Mouse (Mus musculus): Measurements from ENCODE around the gene Sox6. TPM values are rescaled to one million over a fixed set of nuclear protein-coding genes. Genes with fewer than 3 reads are reported as not detected.

The Sox6 gene
- total and polyA plus RNA-seq, 3 experiments: 11.8 to 33.4 (median 26.4) TPM

DNA sequence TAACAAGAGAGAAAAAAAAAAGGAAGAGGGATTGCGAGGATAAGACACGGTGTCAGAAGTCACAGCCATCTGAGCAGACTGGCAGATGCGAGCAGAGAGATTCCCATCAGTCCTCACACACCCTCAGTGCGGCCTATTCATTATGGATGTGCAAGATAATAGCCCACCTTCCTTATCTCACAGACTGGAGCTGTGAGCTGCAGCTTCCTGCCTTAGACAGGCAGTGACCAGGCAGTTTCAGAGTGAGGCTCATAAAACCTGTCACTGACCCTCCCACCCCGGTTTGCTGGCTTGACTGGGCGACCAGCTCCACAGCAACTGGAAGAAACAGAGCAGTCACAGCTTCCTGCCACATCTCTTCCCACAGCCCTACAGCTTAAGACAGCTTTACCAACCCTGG, 96.8 kb downstream of the Sox6 start:
- H3K27me3 ChIP-seq (ENCODE audit: control insufficient read depth, insufficient read depth, low read length): no peaks in the 10 kb centered on the region
- no peaks in the 10 kb centered on the region for H3K36me3 ChIP-seq (ENCODE audit: control insufficient read depth, insufficient read depth, low read length)
- H3K4me3 ChIP-seq: no peak overlapping the region
- no peak overlapping the region for H3K27ac ChIP-seq
- TF ChIP-seq CTCF (IDR thresholded peaks at IDR 0.05) (no peak), POLR2A (IDR thresholded peaks at IDR 0.05; ENCODE audit: insufficient read depth, low read depth, low read length) (no peak), EP300 (IDR thresholded peaks at IDR 0.05; ENCODE audit: insufficient read depth, low read depth, low read length) (no peak)
- no peak for DNase-seq
- H3K4me1 ChIP-seq (ENCODE audit: control insufficient read depth, insufficient read depth, low read length): peaks cover 1% of the 10 kb centered on the region; the same call in 1 of the 2 replicates
- no peak overlapping the region for H3K9ac ChIP-seq (ENCODE audit: low read depth, low read length)
- 53% methylated on average over 6 of the region's 6 CpGs for WGBS
- H3K79me2 ChIP-seq (replicated peaks; ENCODE audit: control insufficient read depth, insufficient read depth, low read length): no peaks in the 10 kb centered on the region
- intact Hi-C loops (cut with DNase I): no loop called here

DNA sequence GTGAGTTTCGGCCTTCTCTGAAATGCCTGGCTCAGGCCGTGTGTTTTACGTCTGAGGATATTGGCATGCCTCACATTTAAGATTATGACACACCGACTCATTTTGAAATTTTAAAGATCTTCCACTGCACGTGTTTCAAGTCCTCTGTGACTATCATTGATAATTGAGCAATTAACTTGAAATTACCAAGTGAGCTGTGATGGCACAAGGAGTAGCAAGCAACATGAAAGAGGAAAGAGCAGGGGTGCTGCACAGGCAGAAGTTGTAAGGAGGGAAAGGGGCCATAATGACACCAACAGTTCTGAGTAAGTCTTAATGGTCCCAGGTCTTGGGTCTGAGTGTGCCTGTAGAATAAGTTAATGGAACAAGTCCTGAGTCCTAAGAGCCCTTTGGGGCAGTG, 99.3 kb downstream of the Sox6 start:
- TF ChIP-seq EP300 (IDR thresholded peaks at IDR 0.05; ENCODE audit: insufficient read depth, low read depth, low read length) (no peak), POLR2A (IDR thresholded peaks at IDR 0.05; ENCODE audit: insufficient read depth, low read depth, low read length) (no peak), CTCF (IDR thresholded peaks at IDR 0.05) (no peak)
- intact Hi-C loops (cut with DNase I): no loop called here
- Histone ChIP-seq H3K27me3 (ENCODE audit: control insufficient read depth, insufficient read depth, low read length) (no peaks in the 10 kb centered on the region), H3K9ac (ENCODE audit: low read depth, low read length) (no peak overlapping the region), H3K79me2 (replicated peaks; ENCODE audit: control insufficient read depth, insufficient read depth, low read length) (no peaks in the 10 kb centered on the region), H3K36me3 (ENCODE audit: control insufficient read depth, insufficient read depth, low read length) (no peaks in the 10 kb centered on the region), H3K4me1 (ENCODE audit: control insufficient read depth, insufficient read depth, low read length) (peaks cover under 1% of the 10 kb centered on the region; the same call in 1 of the 2 replicates), H3K27ac (no peak overlapping the region), H3K4me3 (no peak overlapping the region)
- WGBS: 83% methylated on average over 5 of the region's 5 CpGs
- DNase-seq: no peak

DNA sequence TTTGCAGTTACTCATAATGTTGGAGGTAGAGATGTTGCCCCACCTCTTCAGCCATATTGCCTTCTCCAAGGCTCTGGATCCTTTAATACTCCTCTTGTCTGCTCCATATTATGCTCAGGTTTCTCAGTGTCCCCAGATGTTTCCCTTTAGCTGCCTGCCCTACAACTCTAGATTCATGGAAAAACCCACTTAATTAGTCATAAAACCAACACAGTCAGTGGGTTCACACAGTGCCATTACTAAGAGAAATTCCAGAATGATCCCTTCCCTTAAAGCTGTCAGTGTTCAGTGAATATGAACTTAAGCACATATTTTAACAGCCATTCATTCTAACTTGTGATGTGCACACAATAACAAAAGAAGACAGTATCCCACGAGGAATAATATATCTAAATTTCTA, 101.7 kb downstream of the Sox6 start:
- no peak for DNase-seq
- TF ChIP-seq POLR2A (IDR thresholded peaks at IDR 0.05; ENCODE audit: insufficient read depth, low read depth, low read length) (no peak), CTCF (IDR thresholded peaks at IDR 0.05) (no peak), EP300 (IDR thresholded peaks at IDR 0.05; ENCODE audit: insufficient read depth, low read depth, low read length) (no peak)
- WGBS: 76% methylated on average over 1 of the region's 1 CpGs
- no peak overlapping the region for H3K4me3 ChIP-seq
- H3K79me2 ChIP-seq (replicated peaks; ENCODE audit: control insufficient read depth, insufficient read depth, low read length): no peaks in the 10 kb centered on the region
- H3K4me1 ChIP-seq (ENCODE audit: control insufficient read depth, insufficient read depth, low read length): no peaks in the 10 kb centered on the region
- no peak overlapping the region for H3K9ac ChIP-seq (ENCODE audit: low read depth, low read length)
- H3K36me3 ChIP-seq (ENCODE audit: control insufficient read depth, insufficient read depth, low read length): no peaks in the 10 kb centered on the region
- H3K27ac ChIP-seq: no peak overlapping the region
- intact Hi-C loops (cut with DNase I): no loop called here
- H3K27me3 ChIP-seq (ENCODE audit: control insufficient read depth, insufficient read depth, low read length): no peaks in the 10 kb centered on the region

DNA sequence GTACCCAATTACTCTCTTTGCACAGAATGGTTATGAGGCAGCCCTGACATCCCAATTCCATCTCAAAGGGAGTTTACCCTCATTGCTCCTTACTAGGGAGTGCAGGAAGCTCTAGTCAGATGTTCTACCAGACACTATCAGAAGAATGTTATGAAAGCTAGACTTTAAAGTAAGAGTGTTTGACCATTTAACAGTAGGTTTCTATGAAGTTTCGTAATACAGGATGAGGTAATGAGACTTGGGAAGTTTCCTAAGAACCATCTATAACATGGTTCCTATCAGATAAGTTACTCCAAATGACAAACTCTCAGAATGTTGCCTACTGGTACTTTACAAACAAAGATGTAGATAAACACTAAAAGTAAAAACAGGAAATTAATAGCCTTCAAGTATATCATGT, 123.3 kb downstream of the Sox6 start:
- H3K4me1 ChIP-seq (ENCODE audit: control insufficient read depth, insufficient read depth, low read length): no peaks in the 10 kb centered on the region
- WGBS: 82% methylated on average over 1 of the region's 1 CpGs
- intact Hi-C loops (cut with DNase I): no loop called here
- H3K79me2 ChIP-seq (replicated peaks; ENCODE audit: control insufficient read depth, insufficient read depth, low read length): no peaks in the 10 kb centered on the region; the same call in 1 of the 2 replicates
- no peaks in the 10 kb centered on the region for H3K27me3 ChIP-seq (ENCODE audit: control insufficient read depth, insufficient read depth, low read length)
- H3K36me3 ChIP-seq (ENCODE audit: control insufficient read depth, insufficient read depth, low read length): no peaks in the 10 kb centered on the region
- no peak for DNase-seq
- H3K4me3 ChIP-seq: no peak overlapping the region
- no peak overlapping the region for H3K27ac ChIP-seq
- TF ChIP-seq CTCF (IDR thresholded peaks at IDR 0.05) (no peak), POLR2A (IDR thresholded peaks at IDR 0.05; ENCODE audit: insufficient read depth, low read depth, low read length) (no peak), EP300 (IDR thresholded peaks at IDR 0.05; ENCODE audit: insufficient read depth, low read depth, low read length) (no peak)
- H3K9ac ChIP-seq (ENCODE audit: low read depth, low read length): no peak overlapping the region

DNA sequence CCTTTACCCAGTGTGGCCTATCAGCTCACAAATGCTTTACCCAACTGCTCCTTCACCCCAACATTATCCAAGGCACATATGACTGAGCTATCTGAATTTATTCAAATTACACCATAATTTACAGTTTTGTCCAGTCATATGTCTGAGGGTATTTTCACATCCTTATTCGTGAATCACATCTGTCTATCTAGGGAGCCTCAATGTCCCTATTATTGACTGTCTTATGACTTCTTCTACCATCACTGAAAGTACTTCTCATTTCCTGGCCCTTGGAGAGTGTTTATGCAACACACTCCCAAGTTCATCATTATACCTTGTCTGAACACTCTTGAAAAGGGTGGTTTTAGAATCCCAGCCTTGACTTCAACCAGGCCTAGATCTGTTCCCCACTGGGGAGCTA, 128.3 kb downstream of the Sox6 start:
- DNase-seq: no peak
- no peak for TF ChIP-seq POLR2A (IDR thresholded peaks at IDR 0.05; ENCODE audit: insufficient read depth, low read depth, low read length)
- TF ChIP-seq EP300 (IDR thresholded peaks at IDR 0.05; ENCODE audit: insufficient read depth, low read depth, low read length): no peak
- TF ChIP-seq CTCF (IDR thresholded peaks at IDR 0.05): no peak
- intact Hi-C loops (cut with DNase I): no loop called here

DNA sequence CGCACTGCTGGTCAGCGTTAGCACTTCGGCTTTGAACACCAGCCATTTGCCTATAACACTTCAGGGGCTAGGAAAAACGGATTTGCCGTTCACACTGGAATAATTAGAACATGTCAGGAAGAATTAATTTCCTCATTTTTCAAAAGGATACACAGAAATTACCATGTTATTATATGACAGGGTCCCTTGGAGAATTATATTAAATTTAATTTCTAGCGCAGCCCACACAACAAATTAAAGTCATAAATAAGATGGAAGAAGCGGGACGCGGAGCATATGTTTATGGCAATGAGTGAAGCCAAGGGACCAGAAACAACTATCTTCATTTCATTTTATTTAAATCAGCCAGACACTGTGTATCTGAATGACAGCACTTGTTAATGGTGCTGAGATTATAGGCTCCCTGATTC, 133.8 kb downstream of the Sox6 start:
- WGBS: 85% methylated on average over 9 of the region's 9 CpGs
- Histone ChIP-seq H3K4me1 (ENCODE audit: control insufficient read depth, insufficient read depth, low read length) (peaks cover 2% of the 10 kb centered on the region; the same call in 1 of the 2 replicates), H3K9ac (ENCODE audit: low read depth, low read length) (no peak overlapping the region), H3K79me2 (replicated peaks; ENCODE audit: control insufficient read depth, insufficient read depth, low read length) (no peaks in the 10 kb centered on the region), H3K4me3 (no peak overlapping the region), H3K27ac (no peak overlapping the region), H3K27me3 (ENCODE audit: control insufficient read depth, insufficient read depth, low read length) (no peaks in the 10 kb centered on the region), H3K36me3 (ENCODE audit: control insufficient read depth, insufficient read depth, low read length) (peaks cover 3% of the 10 kb centered on the region; the same call in 1 of the 2 replicates)
- intact Hi-C loops (cut with DNase I): no loop called here
- no peak for DNase-seq
- no peak for TF ChIP-seq EP300 (IDR thresholded peaks at IDR 0.05; ENCODE audit: insufficient read depth, low read depth, low read length)
- no peak for TF ChIP-seq CTCF (IDR thresholded peaks at IDR 0.05)
- no peak for TF ChIP-seq POLR2A (IDR thresholded peaks at IDR 0.05; ENCODE audit: insufficient read depth, low read depth, low read length)

More for the DNA sequence above, 128.3 kb downstream of the Sox6 start:
- WGBS: 86% methylated on average over 1 of the region's 1 CpGs
- H3K27me3 ChIP-seq (ENCODE audit: control insufficient read depth, insufficient read depth, low read length): no peaks in the 10 kb centered on the region
- no peak overlapping the region for H3K4me3 ChIP-seq
- peaks cover 3% of the 10 kb centered on the region; the same call in 1 of the 2 replicates for H3K36me3 ChIP-seq (ENCODE audit: control insufficient read depth, insufficient read depth, low read length)
- no peaks in the 10 kb centered on the region; the same call in 1 of the 2 replicates for H3K79me2 ChIP-seq (replicated peaks; ENCODE audit: control insufficient read depth, insufficient read depth, low read length)
- H3K27ac ChIP-seq: no peak overlapping the region
- no peak overlapping the region for H3K9ac ChIP-seq (ENCODE audit: low read depth, low read length)
- H3K4me1 ChIP-seq (ENCODE audit: control insufficient read depth, insufficient read depth, low read length): no peaks in the 10 kb centered on the region; the same call in 1 of the 2 replicates
